Comparison of ENCODE assay signal across 13 mouse cellular contexts in the genomic region with DNA sequence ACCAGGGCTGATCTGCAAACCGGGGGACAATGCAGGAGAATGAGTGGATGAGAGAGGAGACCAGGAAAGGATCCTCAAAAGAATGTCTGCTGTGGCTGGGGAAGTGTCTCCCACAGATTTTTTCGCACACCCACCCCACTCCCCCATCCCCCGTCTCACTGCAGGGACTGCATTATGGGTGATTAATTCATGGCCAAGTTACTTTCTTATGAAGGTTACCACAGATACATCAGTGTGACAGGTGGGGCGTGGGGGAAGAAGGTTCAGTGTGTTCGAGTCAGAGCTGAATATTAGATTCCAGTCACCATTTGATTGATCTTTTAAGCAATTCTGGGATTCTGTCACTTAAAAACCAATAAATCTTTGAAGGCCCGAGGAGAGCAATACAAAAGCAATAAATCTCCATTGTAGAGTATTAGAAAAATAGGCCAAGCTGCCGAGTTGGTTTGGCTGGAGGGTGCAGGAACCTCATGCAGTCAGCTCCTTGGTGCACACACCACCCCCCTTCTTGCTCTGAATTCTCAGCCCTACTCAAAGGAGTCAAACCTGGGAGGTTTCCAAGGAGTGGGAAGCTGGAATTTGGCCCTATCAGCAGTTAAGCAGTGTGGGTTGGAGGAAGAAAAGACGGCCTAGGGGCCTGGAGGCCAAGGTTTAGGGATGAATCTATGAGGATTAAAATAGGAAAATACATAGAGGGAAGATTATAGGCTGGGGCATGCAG.
A peak's percentile ranks its signal among the peaks of the same experiment; 100 is the strongest.
DNase-seq lines count a peak whose midpoint lies in the region; ATAC-seq and TF ChIP-seq lines count a peak whose summit lies in the region.
"Had no signal": no experiment of that assay in that cellular context is flagged by ENCODE, and none has a peak within 500 bp of the region (broad histone marks: within the 10 kb centered on the region; RNA-seq: fewer than 3 reads in every experiment).

No protein-coding gene starts in this region.

- peak; percentile 62; the same call in 1 of the 2 replicates for ATAC-seq in kidney, embryonic 14.5 days (ENCODE audit: low FRiP score, low TSS enrichment)
- no peak for ATAC-seq in midbrain, embryonic 15.5 days (replicated peaks)
- 0 out of 2 replicates have a peak, but pooled peaks have one; percentile 40 for ATAC-seq in limb, embryonic 15.5 days (ENCODE audit: insufficient number of reproducible peaks, low FRiP score, low TSS enrichment, low read depth)
- ATAC-seq in intestine, postnatal 0 days: no peak
- ATAC-seq in monocyte, adult 5-6 weeks (replicated peaks; ENCODE audit: insufficient number of reproducible peaks, low FRiP score, low TSS enrichment, poor library complexity, severe bottlenecking): no peak
- ATAC-seq: midbrain, embryonic 16.5 days had no signal

- no peaks in the 10 kb centered on the region for H3K36me3 ChIP-seq in kidney, embryonic 14.5 days (ENCODE audit: control insufficient read depth, insufficient read depth, low read length)
- no peaks in the 10 kb centered on the region for H3K36me3 ChIP-seq in midbrain, embryonic 10.5 days
- H3K36me3 ChIP-seq in midbrain, embryonic 15.5 days (replicated peaks): no peaks in the 10 kb centered on the region
- no peaks in the 10 kb centered on the region for H3K36me3 ChIP-seq in limb, embryonic 15.5 days
- no peaks in the 10 kb centered on the region for H3K36me3 ChIP-seq in intestine, postnatal 0 days (ENCODE audit: control insufficient read depth, insufficient read depth)
- H3K36me3 ChIP-seq: liver, embryonic 13.5 days had no signal

- 31% methylated on average over 8 of the region's 8 CpGs for WGBS in kidney, embryonic 14.5 days
- WGBS in midbrain, embryonic 10.5 days: 56% methylated on average over 8 of the region's 8 CpGs
- WGBS in midbrain, embryonic 15.5 days: 38% methylated on average over 8 of the region's 8 CpGs
- 49% methylated on average over 8 of the region's 8 CpGs for WGBS in limb, embryonic 15.5 days
- 52% methylated on average over 8 of the region's 8 CpGs for WGBS in intestine, postnatal 0 days

- H3K4me3 ChIP-seq in kidney, embryonic 14.5 days (ENCODE audit: low read length): no peak overlapping the region
- H3K4me3 ChIP-seq in midbrain, embryonic 10.5 days: no peak overlapping the region
- no peak overlapping the region for H3K4me3 ChIP-seq in midbrain, embryonic 15.5 days
- H3K4me3 ChIP-seq in limb, embryonic 15.5 days: no peak overlapping the region
- H3K4me3 ChIP-seq in intestine, postnatal 0 days (ENCODE audit: low read depth, low read length): no peak overlapping the region
- H3K4me3 ChIP-seq: liver, embryonic 13.5 days had no signal

- no peaks in the 10 kb centered on the region for H3K27me3 ChIP-seq in kidney, embryonic 14.5 days (ENCODE audit: control insufficient read depth, insufficient read depth, low read length)
- H3K27me3 ChIP-seq in midbrain, embryonic 10.5 days (ENCODE audit: low read depth, poor library complexity, severe bottlenecking): no peaks in the 10 kb centered on the region
- no peaks in the 10 kb centered on the region for H3K27me3 ChIP-seq in midbrain, embryonic 15.5 days (replicated peaks)
- H3K27me3 ChIP-seq in limb, embryonic 15.5 days: no peaks in the 10 kb centered on the region
- no peaks in the 10 kb centered on the region for H3K27me3 ChIP-seq in intestine, postnatal 0 days (replicated peaks; ENCODE audit: control insufficient read depth, insufficient read depth, low read length)
- H3K27me3 ChIP-seq: liver, embryonic 13.5 days had no signal

- DNase-seq in kidney, adult 11 months: no peak
- DNase-seq in midbrain, embryonic 10.5 days (ENCODE audit: low spot score): peak; percentile 13
- DNase-seq in embryo, embryonic 11.5 days (ENCODE audit: low read depth, low spot score): peak; percentile 8
- DNase-seq: kidney, adult 2 months; layer of hippocampus, postnatal 36 days; liver, embryonic 13.5 days; lung, postnatal 36 days had no signal

- no peak overlapping the region for H3K9ac ChIP-seq in kidney, embryonic 14.5 days (ENCODE audit: low read depth, low read length)
- no peak overlapping the region for H3K9ac ChIP-seq in midbrain, embryonic 15.5 days
- no peak overlapping the region for H3K9ac ChIP-seq in limb, embryonic 15.5 days
- no peak overlapping the region for H3K9ac ChIP-seq in intestine, postnatal 0 days (ENCODE audit: low read depth, low read length)
- H3K9ac ChIP-seq: liver, embryonic 13.5 days had no signal

- no peak overlapping the region for H3K27ac ChIP-seq in kidney, embryonic 14.5 days (ENCODE audit: low read depth, low read length)
- peak overlapping the region; percentile 23; the same call in 1 of the 2 replicates for H3K27ac ChIP-seq in midbrain, embryonic 10.5 days (replicated peaks)
- H3K27ac ChIP-seq in midbrain, embryonic 15.5 days: no peak overlapping the region
- H3K27ac ChIP-seq in limb, embryonic 15.5 days: no peak overlapping the region
- H3K27ac ChIP-seq in intestine, postnatal 0 days (ENCODE audit: low read depth, low read length): no peak overlapping the region
- H3K27ac ChIP-seq: liver, embryonic 13.5 days had no signal

- no peak overlapping the region for H3K4me2 ChIP-seq in kidney, embryonic 14.5 days (replicated peaks; ENCODE audit: low read depth, low read length)
- no peak overlapping the region for H3K4me2 ChIP-seq in midbrain, embryonic 15.5 days
- H3K4me2 ChIP-seq in limb, embryonic 15.5 days: no peak overlapping the region
- H3K4me2 ChIP-seq in intestine, postnatal 0 days (replicated peaks; ENCODE audit: low read depth): no peak overlapping the region
- H3K4me2 ChIP-seq: liver, embryonic 13.5 days had no signal

- H3K9me3 ChIP-seq in kidney, embryonic 14.5 days (ENCODE audit: control insufficient read depth, low read length): no peaks in the 10 kb centered on the region
- H3K9me3 ChIP-seq in midbrain, embryonic 10.5 days (replicated peaks): no peaks in the 10 kb centered on the region
- H3K9me3 ChIP-seq in midbrain, embryonic 15.5 days: no peaks in the 10 kb centered on the region
- no peaks in the 10 kb centered on the region for H3K9me3 ChIP-seq in limb, embryonic 15.5 days
- no peaks in the 10 kb centered on the region for H3K9me3 ChIP-seq in intestine, postnatal 0 days (ENCODE audit: control insufficient read depth)
- H3K9me3 ChIP-seq: liver, embryonic 13.5 days had no signal

- no peaks in the 10 kb centered on the region for H3K4me1 ChIP-seq in kidney, embryonic 14.5 days (ENCODE audit: control insufficient read depth, insufficient read depth, low read length)
- peaks cover 16% of the 10 kb centered on the region for H3K4me1 ChIP-seq in midbrain, embryonic 10.5 days
- no peaks in the 10 kb centered on the region for H3K4me1 ChIP-seq in midbrain, embryonic 15.5 days
- H3K4me1 ChIP-seq in limb, embryonic 15.5 days: peaks cover 8% of the 10 kb centered on the region; the same call in 1 of the 2 replicates
- no peaks in the 10 kb centered on the region for H3K4me1 ChIP-seq in intestine, postnatal 0 days (replicated peaks; ENCODE audit: control insufficient read depth, insufficient read depth, low read length)
- H3K4me1 ChIP-seq: liver, embryonic 13.5 days had no signal

- no peak for TF ChIP-seq CTCF in intestine, postnatal 0 days (IDR thresholded peaks at IDR 0.05; ENCODE audit: low read depth)

Comparison
In these comparisons a context has a peak if more than half of its experiments do, and no peak if none do; other contexts are left out.
1. ATAC-seq: peak in kidney, embryonic 14.5 days (single experiment) and limb, embryonic 15.5 days (single experiment); none in midbrain, embryonic 15.5 days (single experiment), intestine, postnatal 0 days (single experiment) and monocyte, adult 5-6 weeks (single experiment).